Mouse (Mus musculus): ENCODE measurements around the gene Clmp.

Clmp gene

DNA sequence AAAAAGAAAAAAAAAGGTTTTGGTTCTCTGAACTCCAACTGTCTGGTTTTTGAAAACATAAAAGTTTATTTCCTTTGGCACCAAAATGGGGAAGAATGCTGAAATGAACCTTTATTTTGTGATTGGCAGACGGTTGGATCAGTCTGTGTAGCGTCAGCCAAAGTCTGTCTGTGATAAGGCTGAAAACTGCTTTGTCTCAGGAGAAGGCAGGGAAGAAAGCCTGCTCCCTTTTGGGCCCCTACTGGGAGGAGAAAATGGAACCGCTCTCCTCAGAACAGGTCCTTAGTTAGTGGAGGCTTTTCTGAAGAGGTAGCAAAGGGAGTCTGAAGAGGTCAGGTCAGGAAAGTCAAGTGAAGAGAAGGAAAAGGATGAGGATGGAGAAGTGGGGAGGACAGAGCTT, 7.3 kb downstream of the Clmp start:
- no peak for DNase-seq (ENCODE audit: low read depth, low spot score)

DNA sequence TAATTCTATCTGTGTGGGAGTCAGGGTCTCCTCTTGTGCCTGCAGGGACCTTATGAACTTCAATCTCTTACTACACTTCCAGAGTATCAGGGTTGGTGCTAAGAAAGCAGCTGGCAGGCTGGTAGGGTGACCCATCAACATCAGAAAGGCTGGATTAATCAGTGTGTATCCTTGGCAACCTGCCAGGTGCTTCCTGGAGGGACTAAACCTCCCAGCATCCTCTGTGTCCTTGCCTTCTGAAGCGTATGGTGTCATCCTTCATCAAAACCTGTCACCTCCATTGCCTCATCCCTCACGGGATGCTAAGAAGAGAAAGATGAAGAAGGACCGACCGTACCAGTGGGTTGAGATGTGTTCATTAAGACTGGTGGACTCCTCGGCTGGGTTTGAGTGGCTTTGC, 8.0 kb downstream of the Clmp start:
- no peak for DNase-seq (ENCODE audit: low read depth, low spot score)

DNA sequence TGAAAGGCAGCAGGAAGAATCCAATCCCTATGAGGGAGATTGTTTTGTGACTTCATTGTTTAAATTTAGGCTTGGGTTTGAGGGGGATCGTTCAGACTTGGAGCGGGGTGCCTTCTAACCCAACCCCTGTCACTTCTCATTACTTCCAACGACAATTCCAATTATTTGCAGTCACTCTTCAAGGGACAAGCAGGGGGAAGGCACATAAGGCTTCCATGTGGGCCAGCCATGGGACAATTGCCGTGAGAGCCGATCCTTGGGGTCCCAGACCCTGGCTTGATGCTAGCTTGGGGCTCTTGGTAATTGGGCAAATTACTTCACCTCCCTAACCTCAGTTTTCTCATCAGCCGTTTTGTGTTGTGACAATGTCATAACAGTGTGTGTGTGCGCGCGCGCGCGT, 8.5 kb downstream of the Clmp start:
- no peak for DNase-seq (ENCODE audit: low read depth, low spot score)

DNA sequence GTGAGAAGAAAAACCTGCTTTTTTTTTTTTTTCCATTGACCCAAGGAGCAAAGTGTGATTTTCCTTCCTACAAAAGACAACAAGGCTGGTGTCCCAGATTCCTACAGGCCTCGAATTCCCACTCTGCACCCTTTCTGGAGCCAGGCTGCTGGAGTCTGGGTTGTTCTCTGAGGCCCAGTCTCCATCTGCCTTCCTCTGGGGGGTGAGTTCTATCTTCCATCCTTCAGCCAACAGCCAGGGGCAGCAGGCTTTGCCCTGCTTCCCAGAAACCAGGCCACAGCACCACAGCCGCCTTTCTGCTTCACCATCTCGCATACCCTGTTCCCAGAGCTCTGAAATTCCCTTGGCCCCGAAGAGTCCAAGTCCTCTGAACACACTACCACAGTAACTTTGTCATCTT, 10.3 kb downstream of the Clmp start:
- no peak for DNase-seq (ENCODE audit: low read depth, low spot score)

DNA sequence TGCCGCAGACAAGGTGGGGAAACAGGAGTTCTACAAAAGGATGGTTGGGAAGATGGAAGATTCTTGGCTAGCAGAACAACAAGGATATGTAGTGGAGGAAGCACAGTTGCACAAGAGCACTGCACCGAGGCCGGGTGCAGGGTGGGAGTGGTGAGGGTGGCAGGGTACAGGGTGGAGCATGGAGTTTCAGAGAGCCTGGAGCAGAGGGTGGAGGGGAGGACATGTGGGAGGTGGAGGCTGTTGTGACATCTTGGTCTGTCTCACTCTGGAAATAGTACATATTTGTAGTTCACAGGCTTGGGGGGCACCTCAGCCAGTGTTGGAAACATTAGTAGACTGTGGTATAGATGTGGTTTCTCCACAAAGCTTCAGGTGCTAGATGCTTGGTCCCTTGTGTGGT, 13.4 kb downstream of the Clmp start:
- DNase-seq (ENCODE audit: low read depth, low spot score), result no peak

DNA sequence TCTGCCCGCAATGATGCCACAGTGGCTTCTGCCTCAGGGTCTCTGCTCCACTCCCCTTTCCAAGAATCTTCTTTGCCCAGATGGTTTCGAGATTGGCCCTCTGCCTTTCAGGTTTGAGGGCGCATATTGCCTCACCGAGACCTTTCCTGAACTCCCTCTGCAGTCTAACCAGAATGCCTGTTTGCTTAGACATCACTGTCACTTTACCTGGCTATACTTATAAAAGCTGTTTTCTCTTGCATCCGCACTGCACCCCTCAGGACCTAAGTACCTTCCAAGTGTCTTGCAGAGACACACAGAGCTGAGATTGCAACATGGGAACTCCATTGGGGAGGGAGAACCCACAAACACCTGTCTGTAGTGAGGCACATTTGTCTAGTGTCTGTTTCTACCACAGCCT, 14.5 kb downstream of the Clmp start:
- no peak for DNase-seq (ENCODE audit: low read depth, low spot score)

DNA sequence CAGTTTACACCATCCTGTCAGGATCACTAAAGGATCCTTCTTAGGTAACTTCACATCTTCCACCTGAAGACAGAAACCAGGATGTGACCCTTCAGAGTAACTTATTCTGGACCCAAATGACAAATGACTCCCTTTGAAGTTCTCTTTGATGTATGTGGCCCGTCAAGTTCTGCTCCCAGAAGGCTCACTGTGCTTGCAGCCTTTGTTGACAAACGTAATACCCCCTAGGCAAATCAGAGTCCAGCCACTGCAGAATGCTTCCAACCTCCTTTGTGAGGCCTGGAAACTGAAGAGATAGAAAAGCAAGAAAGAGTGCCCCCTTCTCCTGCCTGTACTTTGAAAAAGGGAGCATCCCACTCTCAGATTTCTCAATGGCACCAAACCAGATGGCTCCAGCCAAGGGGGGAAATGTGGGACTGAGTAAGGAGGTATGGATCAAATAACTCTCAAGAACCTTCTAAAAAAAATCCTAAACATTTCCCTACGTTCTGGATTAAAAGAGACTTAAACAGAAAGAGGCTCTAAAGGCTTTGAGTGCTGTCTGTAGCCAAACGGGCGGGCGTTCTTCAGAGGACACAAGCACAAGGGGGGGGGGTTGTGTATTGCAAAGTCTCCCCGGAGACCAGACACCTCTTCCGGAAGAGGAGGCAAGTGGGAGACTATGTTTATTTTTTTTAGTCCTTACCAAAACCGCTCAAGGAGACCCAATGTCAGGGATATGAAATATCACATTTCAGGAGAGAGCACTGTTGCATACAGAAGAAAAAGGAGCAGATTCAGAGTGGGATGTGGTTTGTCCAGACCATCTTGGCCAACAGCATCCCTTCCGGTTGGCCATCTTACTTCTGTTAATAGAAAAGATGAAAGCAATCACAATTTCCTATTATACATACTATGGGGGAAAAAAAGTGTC, 18.9 kb downstream of the Clmp start:
- DNase-seq (ENCODE audit: low read depth, low spot score), result no peak

DNA sequence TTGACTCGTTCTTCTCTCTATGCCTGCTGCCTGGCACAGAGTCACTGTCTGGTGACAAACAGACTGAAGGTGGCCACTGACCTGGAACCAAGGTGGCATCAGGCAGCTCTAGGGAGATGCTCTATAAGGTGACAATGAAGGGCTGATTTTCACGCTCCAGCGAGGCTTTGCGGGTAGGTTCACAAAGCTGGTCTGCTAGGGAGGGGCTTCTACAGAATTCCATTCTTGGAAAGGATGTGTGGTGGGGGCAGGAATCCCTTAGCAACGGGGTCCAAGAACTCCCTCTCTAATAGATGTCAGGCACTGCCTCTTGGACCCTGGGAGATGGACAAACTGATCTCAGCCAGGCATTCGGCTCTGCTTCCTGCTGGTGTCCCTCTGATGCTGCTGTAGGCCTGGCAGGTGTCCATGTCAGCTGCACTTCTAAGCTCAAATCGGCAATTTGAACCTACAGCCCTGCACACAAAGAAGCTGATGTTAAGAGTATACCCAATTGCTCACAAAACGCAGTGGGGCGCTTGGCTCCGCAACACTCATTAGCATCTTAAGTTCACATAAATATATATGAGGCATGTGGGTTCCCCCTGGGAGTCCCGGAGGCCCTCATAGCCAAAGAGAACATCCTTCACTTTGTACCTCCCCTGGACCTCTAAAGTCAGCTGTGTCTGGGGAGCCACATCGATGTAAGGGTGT, 22.8 kb downstream of the Clmp start:
- DNase-seq (ENCODE audit: low read depth, low spot score), result no peak

DNA sequence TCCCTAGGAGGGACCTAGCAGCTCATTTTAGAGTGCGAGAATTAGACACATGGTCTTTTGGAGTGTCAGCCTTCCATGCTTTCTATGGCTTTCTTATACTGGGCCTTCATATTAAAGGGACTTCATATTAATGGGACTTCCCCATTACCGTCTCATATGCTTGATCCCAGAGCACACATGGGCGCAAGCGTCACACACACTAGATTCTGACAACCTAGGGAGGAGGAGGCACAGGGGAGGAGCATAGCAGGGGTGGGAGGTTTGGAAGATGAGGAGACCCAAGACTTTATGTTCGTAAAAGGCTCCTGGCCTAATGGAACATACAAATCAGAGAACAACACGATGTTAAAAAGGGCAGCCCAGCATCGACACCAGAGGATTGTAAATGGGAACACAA, 23.4 kb downstream of the Clmp start:
- no peak for DNase-seq (ENCODE audit: low read depth, low spot score)

DNA sequence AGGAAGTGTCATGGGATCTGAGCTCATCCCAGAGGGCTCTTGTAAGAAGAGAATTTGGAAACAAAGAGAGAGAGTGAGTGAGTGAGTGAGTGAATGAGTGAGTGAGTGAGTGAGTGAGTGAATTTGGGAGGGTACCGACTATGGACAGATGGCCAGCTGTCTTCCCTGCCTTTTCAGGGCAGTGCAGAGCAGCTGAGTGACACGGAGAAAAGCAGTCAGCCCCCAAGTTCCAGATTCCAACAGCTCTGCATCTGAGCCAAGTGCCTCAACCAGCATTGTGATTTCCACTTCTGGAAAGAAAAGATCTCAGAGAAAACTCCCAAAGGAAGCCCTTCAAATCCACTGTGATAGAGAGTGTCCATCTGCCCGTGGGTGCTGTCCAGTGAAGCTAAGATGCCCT, 23.8 kb downstream of the Clmp start:
- DNase-seq (ENCODE audit: low read depth, low spot score), result no peak

DNA sequence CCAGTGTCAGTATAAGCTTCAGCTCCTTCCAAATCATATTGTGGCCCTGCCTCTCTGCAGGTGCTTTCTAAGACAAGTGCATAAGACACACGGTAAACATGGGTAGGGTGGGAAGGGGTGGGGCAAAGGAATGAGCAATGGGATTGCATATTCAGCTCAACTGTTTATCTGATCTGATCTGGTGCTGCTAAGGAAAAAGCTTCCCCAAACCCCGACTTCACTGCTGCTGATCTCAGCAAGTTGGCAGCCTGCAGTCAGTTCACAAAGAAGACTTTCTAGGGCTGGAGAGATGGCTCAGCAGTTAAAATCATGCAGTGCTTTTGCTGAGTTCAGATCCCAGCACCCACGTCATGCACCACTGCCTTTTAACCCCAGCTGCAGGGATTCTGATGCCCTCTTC, 24.2 kb downstream of the Clmp start:
- DNase-seq (ENCODE audit: low read depth, low spot score), result no peak

DNA sequence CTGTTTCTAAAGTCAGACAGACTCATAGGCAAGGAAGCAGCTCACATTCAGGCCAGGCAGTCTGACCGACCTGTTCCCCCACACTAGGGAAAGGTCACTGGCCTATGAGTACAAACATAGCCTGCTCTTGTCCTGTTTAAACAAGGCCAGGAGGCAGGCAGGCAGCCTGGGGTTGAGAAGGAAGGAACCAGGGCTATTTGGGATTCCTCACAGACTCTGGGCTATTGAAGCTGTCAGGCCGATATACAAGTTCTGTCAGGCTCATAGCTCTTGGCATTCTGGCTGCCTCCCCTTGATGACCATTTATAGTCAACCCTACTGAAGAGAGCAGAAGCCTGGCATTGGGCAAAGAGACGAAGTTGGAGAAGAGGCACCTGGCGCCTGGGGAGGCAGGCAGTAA, 25.9 kb downstream of the Clmp start:
- DNase-seq (ENCODE audit: low read depth, low spot score), result no peak

DNA sequence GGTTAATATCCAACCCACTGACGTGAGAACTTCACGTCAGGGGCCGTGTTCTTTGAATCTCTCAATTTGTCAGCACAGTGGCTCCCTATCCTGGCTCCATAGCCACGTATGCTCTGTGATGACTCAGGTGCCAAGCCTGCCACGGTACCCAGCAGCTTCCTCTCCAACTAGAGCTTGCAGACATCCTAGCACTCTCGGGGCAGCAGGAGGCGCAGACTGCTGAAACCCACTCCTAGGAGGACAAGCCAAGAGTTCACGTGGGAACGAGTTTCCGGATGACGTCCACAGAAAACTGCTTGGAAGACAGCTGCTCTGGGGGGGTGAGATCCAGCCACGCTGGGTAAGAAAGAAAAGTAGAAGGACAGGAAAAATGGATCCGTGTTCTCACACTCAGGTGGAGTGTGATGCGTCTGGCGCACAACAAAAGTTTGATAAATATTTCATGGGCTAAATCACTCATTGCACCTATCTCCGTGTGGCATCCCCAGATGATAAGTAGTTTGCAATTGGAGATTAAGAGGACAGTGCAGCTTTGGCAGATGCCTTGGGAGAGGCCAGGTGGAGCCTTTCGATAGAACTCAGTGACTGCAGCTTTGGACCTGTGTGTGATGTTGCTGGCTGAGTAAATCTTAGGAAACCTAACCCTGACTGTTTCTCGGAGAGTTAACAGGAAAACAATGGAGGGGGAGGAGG, 31.6 kb downstream of the Clmp start:
- DNase-seq (ENCODE audit: low read depth, low spot score), result no peak

DNA sequence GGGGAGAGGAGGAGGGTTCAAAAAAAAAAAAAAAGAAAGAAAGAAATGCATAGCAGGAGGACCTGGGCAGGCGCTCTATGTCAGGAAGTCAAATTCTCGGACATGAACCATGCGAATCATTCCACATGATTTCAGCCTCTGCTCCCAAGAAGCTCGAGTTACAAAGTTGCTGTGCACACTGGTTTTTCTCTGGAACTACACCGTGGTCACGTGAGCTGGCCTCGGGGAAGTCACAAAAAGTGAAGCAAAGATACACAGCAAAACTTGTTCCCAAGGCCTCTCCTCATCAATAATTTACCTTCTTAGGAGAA, 32.1 kb downstream of the Clmp start:
- no peak for DNase-seq (ENCODE audit: low read depth, low spot score)

DNA sequence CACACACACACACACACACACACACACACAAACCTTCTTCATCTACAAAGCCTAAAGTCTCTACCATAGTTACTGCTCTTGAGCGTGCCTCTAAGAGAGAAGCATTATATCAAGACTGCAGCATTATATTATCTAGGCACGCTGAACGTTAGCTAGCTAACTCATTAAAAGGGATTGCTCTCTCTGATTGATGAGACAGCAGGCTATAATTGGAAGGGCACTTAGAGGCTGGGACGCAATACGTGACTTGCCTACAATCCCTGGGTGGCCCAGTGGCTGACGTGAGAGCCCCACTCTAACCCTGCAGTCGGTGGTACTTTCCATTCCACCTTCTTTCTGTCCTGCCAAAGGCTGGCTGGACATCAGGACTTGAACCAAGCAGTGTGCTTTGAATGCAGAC, 35.1 kb downstream of the Clmp start:
- no peak for DNase-seq (ENCODE audit: low read depth, low spot score)

DNA sequence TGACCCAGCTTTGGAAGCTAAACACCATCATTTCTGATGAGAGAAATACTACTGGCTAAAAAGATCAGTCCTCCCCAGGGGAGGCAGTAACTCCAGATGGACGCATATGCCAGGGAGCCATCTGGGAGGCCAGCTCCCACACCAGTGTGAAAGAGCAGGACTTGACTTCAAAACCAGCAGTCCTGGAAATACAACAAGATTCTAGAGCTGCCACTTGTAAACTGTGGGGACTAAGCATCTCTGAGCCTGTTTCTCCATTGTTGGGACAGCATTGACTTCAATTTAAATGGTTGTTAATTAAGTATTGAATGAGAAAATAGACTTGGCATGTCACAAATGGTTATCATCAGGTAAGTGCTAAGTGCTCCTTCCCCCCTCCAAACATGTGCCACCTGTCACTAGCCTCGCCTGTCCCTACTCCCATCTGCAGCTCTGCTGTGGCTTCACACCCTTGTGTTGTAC, 37.6 kb downstream of the Clmp start:
- DNase-seq (ENCODE audit: low read depth, low spot score), result no peak

DNA sequence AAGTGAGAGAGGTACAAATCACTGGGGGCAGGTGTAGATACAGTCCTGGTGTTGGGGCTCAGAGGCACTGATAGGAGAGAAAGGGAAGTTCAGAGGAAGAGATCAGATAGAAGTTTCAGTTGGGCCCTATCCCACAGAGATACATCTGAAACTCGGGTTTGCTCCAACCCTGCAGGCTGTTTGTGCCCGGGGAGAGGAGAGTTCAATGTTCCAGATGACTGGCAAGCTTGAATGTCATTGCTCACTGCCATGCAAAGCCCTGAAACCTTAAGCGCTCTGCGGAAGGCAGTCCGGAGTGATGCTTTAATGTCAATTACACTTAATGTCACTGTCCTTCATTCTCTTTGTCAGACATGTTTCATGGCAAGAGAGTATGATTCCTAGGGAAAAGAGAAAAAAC, 39.2 kb downstream of the Clmp start:
- no peak for DNase-seq (ENCODE audit: low read depth, low spot score)

DNA sequence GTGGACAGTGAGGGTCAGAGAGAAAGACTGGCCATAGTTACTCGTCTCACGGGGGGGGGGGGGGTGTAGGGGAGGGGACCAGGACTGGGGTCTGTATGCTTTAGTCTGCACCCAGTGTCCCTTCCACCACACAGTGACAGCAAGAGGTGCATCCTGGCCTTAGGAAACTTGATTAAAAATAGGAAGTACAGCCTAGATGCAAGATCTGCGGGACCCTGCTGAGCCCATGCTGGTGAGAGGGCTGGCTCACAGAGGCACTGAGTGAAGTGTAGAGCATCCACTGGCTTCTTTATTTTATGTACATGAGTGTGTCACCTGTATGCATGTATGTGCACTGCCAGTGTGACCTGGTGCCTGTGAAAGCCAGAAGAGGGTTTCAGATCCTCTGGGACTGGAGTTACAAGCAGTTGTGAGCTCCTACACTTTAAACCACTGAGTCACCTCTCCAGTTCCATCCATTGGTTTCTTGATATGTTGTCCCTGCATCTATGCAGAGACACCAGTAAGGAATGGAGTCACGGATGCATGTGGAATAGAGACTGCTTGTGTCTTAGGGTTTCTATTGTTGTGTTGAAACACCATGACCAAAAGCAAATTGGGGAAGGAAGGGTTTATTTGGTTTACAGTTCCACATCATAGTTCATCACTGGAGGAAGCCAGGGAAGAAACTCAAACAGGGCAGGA, 41.5 kb downstream of the Clmp start:
- no peak for DNase-seq (ENCODE audit: low read depth, low spot score)

DNA sequence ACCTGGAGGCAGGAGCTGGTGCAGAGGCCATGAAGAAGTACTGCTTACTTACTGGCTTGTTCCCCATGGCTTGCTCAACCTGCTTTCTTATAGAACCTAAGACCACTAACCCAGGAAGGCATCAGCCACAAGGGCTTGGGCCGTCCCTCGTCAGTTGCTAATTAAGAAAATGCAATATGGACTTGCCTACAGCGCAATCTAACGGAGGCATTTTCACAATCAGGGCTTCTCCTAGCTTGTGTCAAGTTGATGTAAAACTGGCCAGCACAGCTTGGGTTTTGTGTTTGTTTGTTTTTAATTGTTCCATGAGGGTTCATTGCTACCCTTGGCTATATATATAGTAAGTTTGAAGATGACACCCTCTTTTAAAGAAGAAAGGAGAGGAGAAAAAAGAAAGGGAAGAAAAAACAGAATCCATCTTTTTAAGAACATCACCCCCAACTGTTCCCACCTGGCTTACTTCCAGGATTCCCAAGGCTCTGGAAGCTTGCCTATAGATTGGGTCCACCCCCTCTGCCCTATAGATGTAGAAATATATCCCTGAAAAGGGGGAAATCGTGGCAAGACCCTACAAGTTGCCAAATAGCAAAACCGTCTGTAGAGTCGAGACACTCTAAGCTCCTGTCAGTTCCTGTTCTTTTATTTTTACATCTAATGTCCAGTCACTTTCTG, 42.2 kb downstream of the Clmp start:
- DNase-seq (ENCODE audit: low read depth, low spot score), result no peak

DNA sequence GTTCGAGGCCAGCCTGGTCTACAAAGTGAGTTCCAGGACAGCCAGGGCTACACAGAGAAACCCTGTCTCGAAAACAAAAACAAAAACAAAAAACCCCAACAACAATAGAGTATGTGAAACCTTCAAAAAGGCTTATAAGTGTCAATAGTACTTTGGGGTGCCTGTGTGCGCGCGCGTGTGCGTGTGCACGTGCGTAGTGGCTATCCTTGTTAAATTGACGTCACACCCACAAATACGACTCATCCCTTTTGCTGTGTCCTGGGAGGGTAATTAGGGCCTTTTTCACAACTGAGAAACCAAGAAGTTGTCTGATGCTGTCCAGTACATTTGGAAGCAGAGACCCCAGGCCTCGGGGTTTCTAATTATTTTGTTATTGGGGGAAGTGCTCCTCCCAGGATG, 44.5 kb downstream of the Clmp start:
- DNase-seq (ENCODE audit: low read depth, low spot score), result no peak

DNA sequence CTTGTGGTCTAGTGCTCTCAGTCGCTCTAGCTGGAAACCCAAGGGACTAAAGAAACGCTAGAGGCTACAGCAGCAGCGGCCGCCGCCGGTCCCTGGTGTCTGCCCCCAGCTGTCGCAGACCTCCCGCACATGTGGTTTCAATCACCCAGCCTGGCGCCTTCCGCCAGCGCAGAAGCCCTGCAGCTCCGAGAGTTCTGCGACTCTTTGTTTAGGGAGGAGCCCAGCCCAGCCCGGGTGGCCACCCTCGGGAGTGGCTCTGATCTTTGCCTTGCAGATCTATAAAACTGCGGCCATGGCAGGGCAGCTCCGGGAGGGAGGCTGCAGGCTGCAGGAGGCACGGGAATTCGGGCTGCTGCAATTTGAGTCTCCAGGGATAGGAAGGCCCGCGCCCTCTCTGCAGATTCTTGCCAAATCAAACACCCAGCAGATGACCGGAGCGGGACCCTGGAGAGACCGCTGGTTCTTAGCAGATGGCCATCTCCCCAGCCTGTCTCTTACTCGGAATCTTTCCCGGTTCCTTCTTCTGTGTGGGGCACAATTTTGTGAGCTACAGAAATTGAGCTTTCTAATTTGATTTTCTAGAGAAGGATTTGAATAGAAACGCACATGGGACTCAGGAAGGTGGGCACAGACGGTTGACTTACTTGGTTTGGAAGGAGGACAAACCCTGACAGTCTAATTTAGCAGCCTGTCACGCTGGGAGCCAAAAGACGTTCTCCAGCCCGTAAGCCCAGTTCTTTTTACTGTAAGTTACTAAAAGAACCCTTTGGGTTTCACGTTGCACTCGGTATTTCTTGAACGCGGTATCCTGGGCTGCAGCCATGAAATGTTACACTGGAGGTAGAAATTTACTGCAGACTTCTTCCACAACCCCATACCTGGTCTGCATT, 45.2 kb downstream of the Clmp start:
- DNase-seq (ENCODE audit: low read depth, low spot score), result no peak
